Mouse (Mus musculus) liver, embryonic 14.5 days (tissue): ENCODE data around the gene Dpf3.

ENCODE experiments used
- CTCF ChIP-seq: IDR thresholded peaks from 2 replicates; pipeline ENCODE4 v1.5.1; 2016; ENCODE audit warnings: antibody characterized with exemption, low read depth, control low read depth
- EP300 ChIP-seq: IDR thresholded peaks from 2 replicates; pipeline ENCODE4 v1.6.1; 2016; ENCODE audit warnings: antibody characterized with exemption, low read depth

- TF ChIP-seq CTCF (no peak), EP300 (no peak)
Observed at GRCm38 (mm10) chr12:83209461-83209860, 278.1 kb downstream of the Dpf3 start.
